9 mouse cellular contexts compared by ENCODE assay signal in genomic region chr9:50696851-50697705, GRCm38 (mm10). TPM values are rescaled to one million over a fixed set of nuclear protein-coding genes. Genes with fewer than 3 reads are reported as not detected.
DNase-seq lines count a peak whose midpoint lies in the region; ATAC-seq and TF ChIP-seq lines count a peak whose summit lies in the region.
"Had no signal": no experiment of that assay in that cellular context is flagged by ENCODE, and none has a peak within 500 bp of the region (broad histone marks: within the 10 kb centered on the region; RNA-seq: fewer than 3 reads in every experiment).

No protein-coding gene starts in this region.

- H3K36me3 ChIP-seq in testis, adult 2 months (ENCODE audit: control insufficient read depth, insufficient read depth, low read length): no peaks in the 10 kb centered on the region; the same call in none of the 2 replicates
- peaks cover 12% of the 10 kb centered on the region; the same call in 1 of the 2 replicates for H3K36me3 ChIP-seq in forebrain, embryonic 13.5 days (ENCODE audit: poor library complexity, severe bottlenecking)
- H3K36me3 ChIP-seq in liver, embryonic 12.5 days: no peaks in the 10 kb centered on the region
- H3K36me3 ChIP-seq in stomach, postnatal 0 days (ENCODE audit: control insufficient read depth, insufficient read depth, low read length): no peaks in the 10 kb centered on the region

- TF ChIP-seq EP300 in stomach, postnatal 0 days (optimal IDR thresholded peaks at IDR 0.05): no peak

- no peak for ATAC-seq in forebrain, embryonic 13.5 days
- ATAC-seq in liver, embryonic 12.5 days: no peak
- no peak for ATAC-seq in stomach, postnatal 0 days (ENCODE audit: low FRiP score, low TSS enrichment)

- no peak overlapping the region for H3K27ac ChIP-seq in testis, adult 2 months (ENCODE audit: control insufficient read depth, insufficient read depth, low read depth, low read length)
- H3K27ac ChIP-seq in forebrain, embryonic 13.5 days: 0 out of 2 replicates have a peak overlapping the region, but pooled peaks have one; percentile 33
- H3K27ac ChIP-seq in liver, embryonic 12.5 days: no peak overlapping the region
- H3K27ac ChIP-seq in stomach, postnatal 0 days (replicated peaks): no peak overlapping the region

- peaks cover 13% of the 10 kb centered on the region for H3K4me1 ChIP-seq in testis, adult 2 months (ENCODE audit: control insufficient read depth, insufficient read depth, low read length)
- peaks cover 41% of the 10 kb centered on the region for H3K4me1 ChIP-seq in forebrain, embryonic 13.5 days
- H3K4me1 ChIP-seq in liver, embryonic 12.5 days: peaks cover 17% of the 10 kb centered on the region
- no peaks in the 10 kb centered on the region for H3K4me1 ChIP-seq in stomach, postnatal 0 days (replicated peaks; ENCODE audit: control insufficient read depth, insufficient read depth)

- no peaks in the 10 kb centered on the region for H3K9me3 ChIP-seq in forebrain, embryonic 13.5 days (replicated peaks)
- no peaks in the 10 kb centered on the region for H3K9me3 ChIP-seq in liver, embryonic 12.5 days (replicated peaks)
- no peaks in the 10 kb centered on the region for H3K9me3 ChIP-seq in stomach, postnatal 0 days (ENCODE audit: control insufficient read depth, low read length)

- H3K4me2 ChIP-seq in forebrain, embryonic 13.5 days: peak overlapping the region; percentile 98
- peak overlapping the region; percentile 81 for H3K4me2 ChIP-seq in liver, embryonic 12.5 days
- H3K4me2 ChIP-seq in stomach, postnatal 0 days (replicated peaks; ENCODE audit: low read depth): peak overlapping the region; percentile 96

- intact Hi-C loops in left cerebral cortex, postnatal 10 days (cut with DNase I): loop anchor here (5.0 kb wide), 2 partner anchors 40 to 70 kb away; partner anchors contain the start of genes Dixdc1 and Fdxacb1

- DNase-seq in testis, postnatal 10 days (ENCODE audit: low spot score): no peak
- DNase-seq in stomach, postnatal 0 days (ENCODE audit: low spot score): no peak
- no peak for DNase-seq in cerebellum, postnatal 25 days
- no peak for DNase-seq in left cerebral cortex, postnatal 10 days (ENCODE audit: extremely low spot score in 1 of 2, low spot score in 2 of 2)
- DNase-seq in spleen, postnatal 36 days (ENCODE audit: low spot score in 2 of 2): no peak

- H3K9ac ChIP-seq in forebrain, embryonic 13.5 days: peak overlapping the region; percentile 58
- H3K9ac ChIP-seq in liver, embryonic 12.5 days: no peak overlapping the region
- no peak overlapping the region; the same call in 1 of the 2 replicates for H3K9ac ChIP-seq in stomach, postnatal 0 days (ENCODE audit: low read length)

- H3K27me3 ChIP-seq in testis, adult 2 months (ENCODE audit: control insufficient read depth, insufficient read depth, low read length): no peaks in the 10 kb centered on the region
- H3K27me3 ChIP-seq in forebrain, embryonic 13.5 days: peaks cover 12% of the 10 kb centered on the region; the same call in 1 of the 2 replicates
- peaks cover 86% of the 10 kb centered on the region for H3K27me3 ChIP-seq in liver, embryonic 12.5 days (replicated peaks)
- no peaks in the 10 kb centered on the region for H3K27me3 ChIP-seq in stomach, postnatal 0 days (ENCODE audit: control insufficient read depth, insufficient read depth, low read length)

- 37% methylated on average over 12 of the region's 12 CpGs for WGBS in forebrain, embryonic 13.5 days
- 49% methylated on average over 12 of the region's 12 CpGs for WGBS in liver, embryonic 12.5 days (ENCODE audit: insufficient replicate concordance)
- WGBS in stomach, postnatal 0 days: 58% methylated on average over 12 of the region's 12 CpGs

- peak overlapping the region; percentile 33 for H3K4me3 ChIP-seq in testis, adult 2 months (ENCODE audit: control insufficient read depth, low read depth, low read length)
- H3K4me3 ChIP-seq in forebrain, embryonic 13.5 days: peak overlapping the region; percentile 60
- no peak overlapping the region for H3K4me3 ChIP-seq in liver, embryonic 12.5 days
- peak overlapping the region; percentile 60 for H3K4me3 ChIP-seq in stomach, postnatal 0 days (ENCODE audit: low read depth, low read length)

- no peak for TF ChIP-seq POLR2A in testis, adult 2 months (IDR thresholded peaks at IDR 0.05; ENCODE audit: control insufficient read depth, low read depth, low read length)

- TF ChIP-seq CTCF in testis, adult 2 months (IDR thresholded peaks at IDR 0.05; ENCODE audit: control insufficient read depth, insufficient read depth, insufficient replicate concordance, low read depth, low read length): no peak
- TF ChIP-seq CTCF in stomach, postnatal 0 days (IDR thresholded peaks at IDR 0.05; ENCODE audit: low read depth): no peak

RNA-seq across cellular contexts. Expression of gene Dlat, which starts 37.5 kb away (rescaled TPM):
- 36.8 and 39.7 TPM in 2 replicates for polyA plus RNA-seq in testis, adult 2 months (2012; rRNA removed)
- 40.6 and 40.8 TPM in 2 replicates for polyA plus RNA-seq in forebrain, embryonic 13.5 days (2015; fragmentation: Nextera tagmentation; extraction: Ambion mirVana)
- 47.2 and 47.9 TPM in 2 replicates for polyA plus RNA-seq in liver, embryonic 12.5 days (2016; fragmentation: Nextera tagmentation; extraction: Ambion mirVana)
- polyA plus RNA-seq in stomach, postnatal 0 days (2015; fragmentation: Nextera tagmentation; extraction: Ambion mirVana): 36.7 and 45.2 TPM in 2 replicates
- 100 to 1,000 TPM; 121 to 129 TPM for total RNA-seq in left cerebral cortex, postnatal 10 days (2021)

RNA-seq across cellular contexts. Expression of gene Dixdc1, which starts 42.2 kb away (rescaled TPM):
- 14.1 and 15.0 TPM in 2 replicates for polyA plus RNA-seq in testis, adult 2 months (2012; rRNA removed)
- 20.2 and 21.4 TPM in 2 replicates for polyA plus RNA-seq in forebrain, embryonic 13.5 days (2015; fragmentation: Nextera tagmentation; extraction: Ambion mirVana)
- polyA plus RNA-seq in liver, embryonic 12.5 days (2016; fragmentation: Nextera tagmentation; extraction: Ambion mirVana): 1.1 and 1.2 TPM in 2 replicates
- polyA plus RNA-seq in stomach, postnatal 0 days (2015; fragmentation: Nextera tagmentation; extraction: Ambion mirVana): 6.6 and 6.9 TPM in 2 replicates
- 10 to 100 TPM; 75.0 to 76.6 TPM for total RNA-seq in left cerebral cortex, postnatal 10 days (2021)

RNA-seq across cellular contexts. Expression of gene 2310030G06Rik, which starts 49.3 kb away (rescaled TPM):
- polyA plus RNA-seq in testis, adult 2 months (2012; rRNA removed): 1.6 and 2.1 TPM in 2 replicates
- 1.0 and 1.2 TPM in 2 replicates for polyA plus RNA-seq in forebrain, embryonic 13.5 days (2015; fragmentation: Nextera tagmentation; extraction: Ambion mirVana)
- polyA plus RNA-seq in liver, embryonic 12.5 days (2016; fragmentation: Nextera tagmentation; extraction: Ambion mirVana): 2.0 and 2.5 TPM in 2 replicates
- polyA plus RNA-seq in stomach, postnatal 0 days (2015; fragmentation: Nextera tagmentation; extraction: Ambion mirVana): 22.3 and 22.4 TPM in 2 replicates
- total RNA-seq in left cerebral cortex, postnatal 10 days (2021): 1 to 10 TPM; 2.0 to 2.7 TPM
- total RNA-seq: hematopoietic stem cell, adult 5-6 weeks had no signal

RNA-seq across cellular contexts. Expression of gene Cryab, which starts 54.0 kb away (rescaled TPM):
- polyA plus RNA-seq in testis, adult 2 months (2012; rRNA removed): 4.4 and 6.0 TPM in 2 replicates
- 4.7 and 6.5 TPM in 2 replicates for polyA plus RNA-seq in forebrain, embryonic 13.5 days (2015; fragmentation: Nextera tagmentation; extraction: Ambion mirVana)
- 6.6 and 7.8 TPM in 2 replicates for polyA plus RNA-seq in liver, embryonic 12.5 days (2016; fragmentation: Nextera tagmentation; extraction: Ambion mirVana)
- polyA plus RNA-seq in stomach, postnatal 0 days (2015; fragmentation: Nextera tagmentation; extraction: Ambion mirVana): 147 and 174 TPM in 2 replicates
- total RNA-seq in left cerebral cortex, postnatal 10 days (2021): 10 to 100 TPM; 67.6 to 87.4 TPM

RNA-seq across cellular contexts. Expression of gene Hspb2, which starts 55.1 kb away (rescaled TPM):
- polyA plus RNA-seq in testis, adult 2 months (2012; rRNA removed): 2.3 and 3.6 TPM in 2 replicates
- polyA plus RNA-seq in forebrain, embryonic 13.5 days (2015; fragmentation: Nextera tagmentation; extraction: Ambion mirVana): not detected in 2 replicates
- 0.82 and 1.2 TPM in 2 replicates for polyA plus RNA-seq in liver, embryonic 12.5 days (2016; fragmentation: Nextera tagmentation; extraction: Ambion mirVana)
- 21.6 and 23.4 TPM in 2 replicates for polyA plus RNA-seq in stomach, postnatal 0 days (2015; fragmentation: Nextera tagmentation; extraction: Ambion mirVana)
- total RNA-seq in left cerebral cortex, postnatal 10 days (2021): 1 to 10 TPM; 1.7 to 2.2 TPM
- total RNA-seq: hematopoietic stem cell, adult 5-6 weeks had no signal
